Mouse (Mus musculus): ENCODE data around the gene Pi4k2a. TPM values are rescaled to one million over a fixed set of nuclear protein-coding genes. Genes with fewer than 3 reads are reported as not detected.
"Not testable (repeated sequence)": the region's sequence is repeated elsewhere in the genome, so short reads cannot be mapped to it uniquely, and the experiment has no call there.

The Pi4k2a gene
- total RNA-seq, 2 experiments from 2014 or later = 16.7 to 19.5 TPM

DNA sequence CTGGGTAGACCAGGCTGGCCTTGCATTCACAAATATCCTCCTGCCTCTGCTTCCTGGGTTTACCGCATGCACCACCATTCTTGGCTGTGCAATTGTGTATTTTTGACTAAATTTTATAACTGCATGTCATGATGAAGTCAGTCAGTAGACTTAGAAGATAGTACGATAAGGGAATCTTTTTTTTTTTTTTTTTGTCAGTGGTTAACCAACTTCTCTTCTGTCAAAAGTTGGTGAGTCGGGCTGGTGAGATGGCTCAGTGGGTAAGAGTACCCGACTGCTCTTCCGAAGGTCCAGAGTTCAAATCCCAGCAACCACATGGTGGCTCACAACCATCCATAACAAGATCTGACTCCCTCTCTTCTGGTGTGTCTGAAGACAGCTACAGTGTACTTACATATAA, 8.7 kb upstream of the Pi4k2a start:
- not testable (repeated sequence) for DNase-seq

- no peak for DNase-seq
Observed at GRCm38 (mm10) chr19:42085690-42086089, 4.6 kb upstream of the Pi4k2a start.

- DNase-seq = peak; percentile 87
Observed at GRCm38 (mm10) chr19:42086166-42086565, 4.1 kb upstream of the Pi4k2a start, which contains the start of gene Morn4. TSS of gene Morn4 (minus strand) at chr19:42086357.

- DNase-seq = peak; percentile 53
Observed at GRCm38 (mm10) chr19:42089103-42089747, 1.0 kb upstream of the Pi4k2a start.

- DNase-seq = no peak
Observed at GRCm38 (mm10) chr19:42090637-42091141, 419 bp downstream of the Pi4k2a start.

GRCm38 (mm10) chr19:42099406-42099805, 9.1 kb downstream of the Pi4k2a start:
- DNase-seq = no peak

DNA sequence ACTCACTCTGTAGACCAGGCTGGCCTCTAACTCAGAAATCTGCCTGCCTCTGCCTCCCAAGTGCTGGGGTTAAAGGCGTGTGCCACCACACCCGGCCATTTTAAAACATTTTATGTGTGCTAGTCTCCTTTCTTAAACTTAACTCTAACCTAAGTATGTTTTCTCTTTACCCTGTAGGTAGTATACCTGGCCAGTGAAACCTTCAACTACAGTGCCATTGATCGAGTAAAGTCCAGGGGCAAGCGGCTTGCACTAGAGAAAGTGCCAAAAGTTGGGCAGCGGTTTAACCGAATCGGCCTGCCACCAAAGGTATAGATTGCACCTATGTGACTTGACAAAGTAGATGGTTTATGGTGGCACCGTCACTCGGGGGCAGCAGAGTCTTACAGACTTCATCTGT, 14.4 kb downstream of the Pi4k2a start:
- DNase-seq = no peak

- DNase-seq = no peak
Observed at GRCm38 (mm10) chr19:42115783-42116335, 25.6 kb downstream of the Pi4k2a start.

GRCm38 (mm10) chr19:42118142-42118541, 27.9 kb downstream of the Pi4k2a start:
- DNase-seq = no peak

DNA sequence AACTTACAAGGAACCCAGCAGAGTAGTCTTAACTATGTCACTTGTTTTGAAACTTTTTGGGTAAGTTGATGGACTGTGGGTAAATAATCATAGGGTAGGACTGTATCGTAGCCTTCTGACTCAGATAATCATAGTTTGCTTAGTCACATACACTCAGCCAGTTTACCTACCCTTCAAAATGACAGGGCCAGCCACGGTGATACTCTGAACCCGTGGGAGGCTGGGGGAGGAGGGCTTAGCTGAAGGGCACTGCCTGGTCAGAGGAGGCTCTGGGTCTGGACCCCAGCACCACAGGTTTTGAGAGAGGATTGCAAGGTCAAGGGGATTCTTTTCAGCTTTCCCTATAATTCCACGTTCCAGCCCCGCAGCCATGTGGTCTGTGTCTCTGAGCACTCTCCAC, 28.3 kb downstream of the Pi4k2a start:
- no peak for DNase-seq

DNA sequence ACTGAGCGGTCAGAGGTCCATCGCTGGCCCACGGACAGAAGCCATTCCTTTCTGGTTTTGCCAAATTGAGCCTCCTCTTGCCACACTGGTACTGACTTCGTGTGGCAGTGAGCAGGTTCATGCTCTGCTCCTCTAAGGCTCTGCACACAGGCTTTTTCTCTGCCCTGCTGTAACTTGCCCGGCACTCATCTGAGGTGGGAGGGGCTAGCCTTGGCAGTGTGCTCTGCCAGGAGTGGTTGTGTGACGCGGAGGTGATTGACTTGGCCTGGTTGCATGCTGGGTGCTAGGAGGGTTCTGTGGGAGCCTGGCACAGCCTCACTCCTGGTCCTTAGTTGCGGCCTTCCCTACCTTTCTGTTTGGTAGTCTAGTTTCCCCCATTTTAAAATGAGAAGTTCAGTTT, 30.2 kb downstream of the Pi4k2a start:
- DNase-seq = no peak

DNA sequence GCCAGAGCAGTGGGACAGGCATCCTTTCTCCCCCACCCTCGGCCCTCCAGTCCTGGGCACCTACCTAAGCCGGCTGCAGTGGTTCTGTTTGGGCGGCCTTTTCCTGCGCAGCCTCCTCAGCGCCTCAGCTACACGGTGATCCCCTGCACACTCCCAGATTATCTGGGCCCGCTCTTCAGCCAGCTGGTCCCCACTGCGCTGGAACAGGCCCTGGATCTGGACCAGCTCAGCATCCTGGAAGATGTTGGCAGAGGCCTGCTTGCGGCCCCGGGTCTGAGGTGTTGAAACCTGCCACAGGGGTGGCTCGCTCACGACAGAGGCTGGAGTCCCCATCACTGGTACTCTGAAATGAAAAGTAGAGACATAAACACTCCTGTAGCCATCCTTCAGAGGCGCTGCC, 34.4 kb downstream of the Pi4k2a start:
- no peak for DNase-seq

DNA sequence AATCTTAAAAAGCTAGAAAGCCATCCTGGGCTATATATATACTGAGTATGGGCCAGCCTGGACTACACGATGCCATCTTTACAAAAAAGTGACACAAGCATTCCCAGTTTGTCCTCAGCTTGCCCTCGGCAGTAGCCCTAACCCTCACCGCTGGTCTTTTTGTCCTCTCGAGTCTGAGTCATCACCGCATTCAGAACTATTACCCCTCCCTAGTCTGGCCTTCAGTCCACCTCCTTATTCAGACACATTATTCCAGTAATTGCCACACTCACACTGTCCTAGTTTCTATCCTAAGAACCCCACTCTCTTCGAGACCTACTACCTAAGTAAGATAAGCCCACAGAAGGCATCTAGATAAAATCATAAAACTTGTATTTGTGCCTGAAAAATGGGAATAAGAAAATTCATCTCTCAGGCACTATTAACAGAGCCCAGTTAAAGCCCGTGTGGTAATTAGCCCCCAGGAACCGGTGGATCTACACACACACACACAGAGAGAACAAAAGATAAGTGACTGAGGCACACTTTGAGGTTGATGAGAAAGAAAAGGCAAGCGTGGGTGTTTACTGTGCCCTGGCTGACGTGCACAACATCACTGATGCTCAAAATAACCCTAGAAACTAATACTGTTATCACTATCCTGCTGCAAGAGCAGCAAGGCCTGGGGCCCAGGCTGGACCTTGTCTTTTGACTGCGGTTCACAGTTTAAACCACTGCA, 35.4 kb downstream of the Pi4k2a start:
- no peak for DNase-seq

DNA sequence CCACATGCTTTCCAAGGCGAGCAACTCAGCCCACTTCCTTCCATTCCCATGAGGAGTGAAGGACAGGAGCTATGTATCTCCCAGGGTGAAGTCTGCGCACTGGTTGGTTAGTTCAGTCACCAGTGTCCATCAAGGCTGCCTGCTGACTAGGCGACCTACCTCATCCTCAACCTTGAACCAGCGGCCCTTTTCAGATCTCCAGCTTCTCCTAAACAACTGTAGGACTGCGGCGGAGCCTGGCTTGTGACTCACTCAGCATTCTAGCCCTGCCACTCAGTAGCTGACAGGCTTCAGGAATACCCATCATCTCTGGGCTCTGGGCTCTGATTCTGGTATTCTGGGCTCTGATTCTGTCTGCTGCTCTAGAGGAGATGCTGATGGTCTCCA, 35.9 kb downstream of the Pi4k2a start:
- DNase-seq = no peak

GRCm38 (mm10) chr19:42127024-42127423, 36.8 kb downstream of the Pi4k2a start:
- DNase-seq = no peak

DNA sequence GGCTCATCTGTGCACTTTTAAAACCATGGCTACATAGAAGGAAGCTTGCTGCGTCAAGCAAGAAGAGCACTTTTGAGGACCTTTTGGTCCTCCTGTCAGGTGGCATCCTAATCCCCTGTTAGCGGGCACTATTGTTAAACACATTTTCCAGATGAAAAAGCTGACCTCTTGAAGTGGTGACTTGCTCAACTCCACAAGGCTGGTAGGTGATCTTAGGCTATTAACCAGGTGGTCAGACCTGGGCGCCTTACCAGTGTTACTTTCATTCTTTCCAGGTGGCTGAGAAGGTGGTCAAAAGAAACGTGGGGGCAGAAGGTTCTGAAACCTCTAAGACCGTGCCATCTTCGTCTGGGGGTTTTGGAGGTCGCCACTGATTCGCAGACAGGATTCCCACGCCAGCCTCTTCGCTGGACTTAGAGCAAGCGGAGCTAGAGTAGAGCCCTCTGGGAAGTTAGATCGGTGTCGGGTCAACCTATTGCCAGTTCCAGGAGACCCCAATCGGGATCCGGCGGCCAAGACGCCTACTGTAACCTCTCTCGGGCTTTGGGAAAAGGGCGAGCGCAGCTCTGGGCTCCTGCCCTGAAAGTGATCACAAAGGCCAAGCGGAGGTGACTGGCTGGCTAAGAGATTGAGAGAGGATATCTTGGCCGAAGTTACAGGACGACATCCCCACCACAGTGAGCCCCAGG, 37.9 kb downstream of the Pi4k2a start:
- no peak for DNase-seq

GRCm38 (mm10) chr19:42128787-42129508, 38.7 kb downstream of the Pi4k2a start, which contains the start of gene Avpi1:
TSS of gene Avpi1 (minus strand) at chr19:42129059.
- DNase-seq = peak; percentile 98

DNA sequence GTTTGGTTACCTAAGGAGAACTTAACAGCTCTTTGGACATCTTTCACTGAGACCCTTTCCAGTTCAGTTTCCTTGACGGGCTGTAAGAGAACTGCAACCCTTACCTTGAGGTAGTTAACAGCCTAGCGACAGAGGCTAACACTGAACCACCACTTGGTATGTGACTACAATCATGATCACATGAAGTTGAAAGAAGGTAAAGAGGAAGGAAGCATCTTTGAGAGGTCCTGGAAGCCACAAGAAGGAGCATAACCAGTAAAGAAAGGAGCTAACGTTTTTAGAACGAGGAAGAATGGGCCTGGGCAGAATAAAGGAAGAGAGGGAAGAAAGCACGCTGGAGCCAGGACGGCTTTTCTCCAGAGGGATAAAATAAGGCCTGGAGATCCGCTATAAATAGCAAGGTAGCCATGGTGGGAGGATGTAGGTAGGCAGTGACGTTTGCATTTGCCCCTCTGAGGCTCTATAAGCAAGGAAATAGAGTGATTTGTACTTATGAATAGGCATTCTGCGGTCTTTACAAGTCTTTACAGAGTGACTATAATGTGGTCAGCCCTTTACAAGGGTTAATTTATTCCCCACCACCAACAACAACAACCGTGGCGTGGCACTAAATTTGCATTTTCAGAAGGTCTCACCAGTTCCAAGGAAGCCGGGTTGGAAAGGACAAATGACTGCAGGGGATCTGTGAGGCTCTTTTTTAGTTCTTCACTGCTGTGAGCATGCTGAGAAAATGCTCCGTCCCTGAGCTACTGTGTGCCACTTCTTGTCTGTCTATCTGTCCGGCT, 39.4 kb downstream of the Pi4k2a start:
- DNase-seq = no peak

- no peak for DNase-seq
Observed at GRCm38 (mm10) chr19:42130294-42130606, 40.0 kb downstream of the Pi4k2a start.

- no peak for DNase-seq
Observed at GRCm38 (mm10) chr19:42131101-42131500, 40.8 kb downstream of the Pi4k2a start.

GRCm38 (mm10) chr19:42135070-42135469, 44.8 kb downstream of the Pi4k2a start:
- DNase-seq = no peak

GRCm38 (mm10) chr19:42136126-42136525, 45.9 kb downstream of the Pi4k2a start:
- DNase-seq = no peak
